Mouse (Mus musculus) spleen, adult 18-20 months (tissue): Measurements from ENCODE around the gene Dbndd1.
"Not testable (repeated sequence)": the region's sequence is repeated elsewhere in the genome, so short reads cannot be mapped to it uniquely, and the experiment has no call there.

Experiments used
- DNase-seq, 2 experiments: peaks; one replicate each; pipeline ENCODE4 v3.0.0; 2022; ENCODE audit warnings: mixed read lengths in 2 of 2

Gene Dbndd1

DNA sequence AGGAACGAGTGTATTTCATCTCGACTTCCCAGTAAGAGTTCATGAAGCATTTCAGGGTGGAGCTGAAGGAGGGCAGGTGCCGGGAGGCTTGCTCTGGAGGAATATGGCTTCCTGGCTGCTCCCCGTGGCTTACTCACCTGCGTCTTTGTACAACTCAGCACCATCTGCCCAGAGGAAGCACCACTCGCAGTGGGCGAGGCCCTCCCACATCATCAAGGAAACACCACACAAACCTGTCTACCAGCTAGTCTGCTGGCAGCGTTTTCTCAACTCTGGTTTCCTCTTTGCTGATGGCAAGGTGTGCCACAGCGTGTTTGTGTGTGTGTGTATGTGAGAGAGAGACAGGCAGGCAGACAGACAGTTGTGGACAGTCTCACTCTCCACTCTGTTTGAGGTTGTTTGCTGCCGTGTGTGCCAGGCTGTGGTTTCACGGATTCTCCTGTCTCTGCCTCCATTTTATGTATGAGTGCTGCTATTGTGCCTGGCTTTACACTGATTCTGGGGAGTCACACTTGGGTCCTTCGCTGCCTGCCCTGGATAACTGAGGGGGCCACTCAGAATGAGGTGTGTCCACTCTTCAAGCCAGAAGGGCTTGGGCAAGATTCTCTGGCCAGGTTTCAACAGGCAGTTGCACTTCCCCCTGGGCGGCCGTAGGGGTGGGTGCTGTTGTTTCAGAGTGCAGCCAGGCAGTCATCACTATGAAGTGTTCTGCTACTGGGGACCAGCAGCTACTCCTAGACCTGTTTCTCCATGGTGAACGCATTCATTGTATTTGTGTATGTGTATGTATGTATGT lies 23.8 kb downstream of the Dbndd1 start:
- DNase-seq: no peak

DNA sequence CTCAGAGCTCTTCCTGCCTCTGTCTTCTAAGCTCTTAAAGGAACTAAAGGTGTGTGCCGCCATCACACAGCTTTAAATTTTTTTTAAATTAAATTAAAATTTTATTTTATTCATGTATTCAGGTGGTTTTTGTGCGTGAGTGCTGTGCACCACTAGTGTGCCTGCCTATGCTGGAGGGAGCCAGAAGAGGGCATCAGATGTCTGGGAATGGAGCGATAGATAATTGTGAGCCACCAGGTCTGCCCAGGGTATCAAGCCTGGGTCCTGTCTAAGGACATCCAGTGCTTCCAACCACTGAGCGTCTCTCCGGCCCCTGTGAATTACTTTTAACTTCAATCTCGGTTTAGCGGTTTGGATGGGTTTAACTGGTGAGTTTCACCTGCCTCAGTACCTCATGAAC lies 32.6 kb downstream of the Dbndd1 start:
- DNase-seq: no peak

DNA sequence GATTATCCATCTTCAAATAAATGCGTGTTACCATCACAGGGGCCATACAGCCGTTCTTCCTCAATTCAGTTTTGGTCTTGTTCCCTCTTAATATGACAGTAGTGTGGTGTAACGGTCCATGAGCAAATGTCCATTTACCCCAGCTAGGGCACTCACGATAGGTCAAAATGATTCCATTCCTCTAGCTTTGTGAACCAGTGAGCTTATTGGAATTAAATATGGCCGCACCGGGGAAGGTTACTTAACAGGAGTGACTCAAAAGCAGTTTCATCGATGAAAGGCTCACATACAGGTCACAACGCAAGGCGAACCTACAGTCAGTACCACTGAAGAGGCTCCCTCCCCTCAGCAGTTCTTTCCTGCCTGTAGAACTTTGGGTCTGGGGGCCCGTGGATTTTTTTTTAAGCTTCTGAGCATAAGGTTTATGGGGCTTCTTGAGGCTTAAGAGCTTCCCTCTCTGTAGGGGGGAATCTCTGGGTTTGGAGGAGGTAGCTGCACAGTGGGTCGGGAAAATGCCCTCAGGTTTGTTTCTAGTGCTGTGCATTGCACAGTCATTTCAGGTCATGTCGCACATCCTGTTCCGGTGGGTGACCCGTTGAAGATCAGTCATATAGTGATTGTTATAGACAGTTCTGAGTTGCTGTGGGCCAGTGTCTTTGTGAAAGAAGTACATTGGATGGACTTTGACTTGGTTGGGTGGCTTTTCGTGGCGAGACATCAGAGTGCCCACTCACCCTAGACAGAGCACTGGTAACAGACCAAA lies 36.6 kb downstream of the Dbndd1 start:
- peak in 1 of 2 experiments; percentile 10 for DNase-seq

DNA sequence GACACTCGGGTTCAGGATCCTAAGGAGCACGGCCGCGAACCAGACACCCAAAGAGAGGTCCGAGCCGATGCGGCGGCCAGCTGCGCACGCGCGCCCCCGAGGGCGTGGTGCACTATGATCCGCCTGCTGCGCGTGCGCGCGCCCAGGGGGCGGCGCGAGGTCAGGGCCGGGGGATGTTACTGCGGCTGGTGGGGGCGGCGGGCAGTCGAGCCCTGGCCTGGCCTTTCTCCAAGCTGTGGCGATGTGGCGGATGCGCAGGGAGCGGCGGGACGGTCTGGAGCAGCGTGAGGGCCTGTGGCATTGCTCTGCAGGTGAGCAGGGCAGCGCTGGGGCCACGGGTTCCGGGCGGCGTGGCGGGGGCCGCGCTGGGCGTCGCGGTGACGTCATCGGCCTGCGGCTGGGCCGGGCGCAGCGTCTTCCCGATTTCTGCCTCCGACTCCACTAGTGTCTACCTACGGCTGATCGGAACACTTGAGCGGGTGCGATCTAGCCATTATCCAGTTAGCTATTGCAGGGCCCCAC lies 37.5 kb downstream of the Dbndd1 start, which contains the start of gene Afg3l1:
Afg3l1 (plus strand) TSS at position 167 of the 522 bp plus-strand sequence.
- peak; percentile 88 to 96 for DNase-seq

DNA sequence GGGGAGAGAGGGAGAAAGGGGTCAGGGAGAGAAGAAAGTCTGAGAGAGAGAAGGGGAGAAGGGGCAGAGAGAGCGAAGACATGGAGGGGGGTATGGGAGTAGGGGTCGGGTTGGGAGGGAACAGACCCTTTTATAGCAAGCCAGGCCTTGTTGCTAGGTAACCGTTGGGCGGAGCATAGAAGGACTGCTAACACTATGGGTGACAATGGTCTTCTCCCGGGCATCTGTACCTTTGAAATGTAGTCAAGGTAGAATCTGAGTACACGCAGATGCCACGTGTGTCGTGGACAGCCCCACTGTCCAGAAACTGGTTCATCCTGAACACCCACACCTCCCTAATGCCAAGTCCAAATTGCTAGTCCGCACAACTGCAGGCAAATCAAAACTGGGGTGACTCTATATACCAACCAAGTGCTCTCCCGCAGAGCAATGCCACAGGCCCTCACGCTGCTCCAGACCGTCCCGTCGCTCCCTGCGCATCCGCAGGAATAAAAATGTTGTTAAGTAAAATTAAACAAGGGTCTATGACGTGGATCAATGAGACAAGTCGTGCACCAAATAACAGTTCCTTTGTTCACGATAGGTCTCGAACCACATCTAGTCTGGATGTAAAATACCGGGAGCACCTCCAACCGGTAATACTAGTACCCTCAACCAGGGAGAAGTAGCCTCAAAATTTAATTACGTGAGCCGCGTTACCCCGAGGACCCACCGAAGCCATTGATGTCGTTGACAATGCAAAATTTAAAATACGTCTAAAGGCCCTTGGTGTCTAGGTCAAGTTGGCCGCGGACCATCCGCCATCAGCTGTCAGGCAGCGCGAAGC lies 38.1 kb downstream of the Dbndd1 start:
- DNase-seq: no peak

DNA sequence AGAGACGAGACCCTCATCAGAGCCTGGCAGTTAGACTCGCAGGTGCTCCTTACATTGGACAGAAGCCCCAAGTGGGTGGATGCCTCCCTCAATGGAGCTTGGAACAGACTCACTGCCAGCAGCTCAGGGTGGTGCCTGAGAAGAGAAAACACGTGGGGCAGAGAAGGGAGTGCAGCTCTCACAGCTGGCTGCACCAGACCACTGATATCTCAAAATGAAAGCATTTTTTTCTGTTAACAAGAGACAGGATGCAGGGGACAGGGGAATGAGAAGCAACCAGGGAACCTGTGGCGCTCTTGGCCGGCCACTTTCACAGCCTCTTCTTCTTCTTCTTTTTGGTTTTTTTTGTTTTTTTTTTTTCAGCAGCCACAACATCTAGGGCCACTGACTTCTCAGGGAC lies 40.7 kb downstream of the Dbndd1 start:
- DNase-seq: not testable (repeated sequence)

DNA sequence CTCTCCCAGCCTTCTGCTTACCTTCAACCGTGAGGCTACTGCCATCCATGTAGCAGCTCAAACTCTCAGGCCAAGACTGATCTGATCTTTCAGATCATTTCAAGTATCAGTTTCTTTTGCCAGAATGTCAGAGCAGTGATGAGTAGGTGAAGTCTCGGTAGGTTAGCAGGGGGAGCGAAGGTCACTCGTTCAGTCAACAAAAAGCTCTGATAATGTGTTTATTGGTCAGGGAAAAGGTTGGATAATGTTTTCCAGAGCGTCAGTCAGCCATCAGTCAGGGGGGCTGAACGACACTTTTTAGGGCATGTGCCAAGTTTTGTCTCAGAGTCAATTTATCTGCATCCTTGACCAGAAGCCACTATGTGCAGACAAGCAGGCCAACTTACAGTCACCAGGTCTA lies 42.3 kb downstream of the Dbndd1 start:
- DNase-seq: not testable (repeated sequence)

DNA sequence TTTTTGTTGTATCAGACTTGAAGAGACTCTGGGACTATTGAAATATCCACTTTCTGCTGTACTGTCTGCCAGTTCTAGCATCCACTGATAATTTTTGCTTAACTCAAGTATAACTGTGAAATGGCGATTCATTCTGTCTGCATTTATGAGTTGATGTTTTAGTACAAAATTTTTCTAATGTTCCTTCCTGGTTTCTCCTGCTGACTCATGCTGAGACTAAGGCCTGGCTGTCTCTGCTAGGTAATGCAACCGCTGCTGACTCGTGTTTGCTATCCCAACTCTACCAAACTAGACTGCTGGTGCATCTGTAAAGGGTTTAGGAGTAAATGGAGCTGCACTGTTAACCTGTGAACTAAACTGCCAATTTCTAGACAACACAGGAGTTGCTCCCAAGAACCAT lies 47.8 kb downstream of the Dbndd1 start:
- DNase-seq: no peak

DNA sequence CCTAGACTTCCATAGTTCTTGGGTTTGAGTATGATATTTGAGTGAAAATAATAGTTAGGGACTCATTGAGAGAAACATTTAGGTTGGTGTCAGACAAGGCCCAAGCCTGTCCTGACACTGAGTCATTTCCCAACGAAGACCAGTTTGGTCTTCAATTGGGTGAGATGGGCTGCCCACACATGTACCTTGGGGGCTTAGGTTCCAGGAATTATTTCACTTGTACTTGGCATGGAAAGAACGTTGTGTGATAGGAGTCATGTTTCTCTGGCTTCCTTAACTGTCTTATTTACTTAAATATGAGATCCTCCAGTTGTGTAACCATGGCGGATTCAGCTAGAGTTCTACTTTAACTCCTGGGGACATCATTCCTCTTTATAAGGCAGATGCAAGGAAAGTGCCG lies 51.6 kb downstream of the Dbndd1 start:
- no peak for DNase-seq
